Mouse (Mus musculus): ENCODE results near the gene Lemd1. TPM values are rescaled to one million over a fixed set of nuclear protein-coding genes. Genes with fewer than 3 reads are reported as not detected.

The Lemd1 gene
- polyA plus RNA-seq, 1 experiment from 2014 or later = 0.49 TPM

DNA sequence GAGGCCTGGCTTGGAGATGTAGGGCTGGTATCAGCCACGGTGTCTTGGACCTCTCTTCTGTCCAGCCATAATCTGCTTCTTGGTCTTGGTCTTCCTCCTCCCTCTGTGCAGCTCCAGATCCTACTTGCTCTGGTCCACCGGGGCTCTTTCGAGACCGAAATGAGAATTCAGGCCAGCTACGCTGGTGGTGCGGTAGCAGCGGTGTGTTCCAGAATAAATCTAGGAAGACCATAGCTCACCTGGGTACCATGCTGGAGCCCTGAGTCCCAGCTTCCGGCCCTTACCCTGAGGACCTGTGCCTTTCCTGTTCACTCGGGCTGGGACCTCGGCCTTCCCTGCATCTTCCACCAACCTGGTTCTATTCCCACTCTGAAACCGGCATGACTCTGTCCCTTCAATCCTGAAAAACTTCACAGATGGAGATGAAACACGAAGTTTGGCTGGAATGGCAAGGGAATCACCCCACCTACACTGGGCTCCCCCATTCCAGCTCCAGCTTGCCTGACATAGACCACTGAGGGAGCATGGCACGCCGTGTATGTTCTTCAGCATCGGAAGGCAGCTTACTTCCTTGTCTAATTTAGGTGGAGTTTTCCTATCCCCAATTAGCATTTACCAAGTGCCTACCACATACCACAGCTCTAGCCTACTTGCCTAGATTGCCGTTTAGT is 7.3 kb downstream of the Lemd1 start:
- H3K9me3 ChIP-seq = no peaks in the 10 kb centered on the region
- peaks cover 44% of the 10 kb centered on the region for H3K4me1 ChIP-seq
- WGBS = 81% methylated on average over 16 of the region's 16 CpGs
- peaks cover 89% of the 10 kb centered on the region for H3K27me3 ChIP-seq (ENCODE audit: insufficient read depth, poor library complexity, severe bottlenecking)
- H3K4me3 ChIP-seq = no peak overlapping the region
- DNase-seq (ENCODE audit: low spot score) = no peak
- no peak overlapping the region for H3K27ac ChIP-seq
- no peaks in the 10 kb centered on the region for H3K36me3 ChIP-seq

DNA sequence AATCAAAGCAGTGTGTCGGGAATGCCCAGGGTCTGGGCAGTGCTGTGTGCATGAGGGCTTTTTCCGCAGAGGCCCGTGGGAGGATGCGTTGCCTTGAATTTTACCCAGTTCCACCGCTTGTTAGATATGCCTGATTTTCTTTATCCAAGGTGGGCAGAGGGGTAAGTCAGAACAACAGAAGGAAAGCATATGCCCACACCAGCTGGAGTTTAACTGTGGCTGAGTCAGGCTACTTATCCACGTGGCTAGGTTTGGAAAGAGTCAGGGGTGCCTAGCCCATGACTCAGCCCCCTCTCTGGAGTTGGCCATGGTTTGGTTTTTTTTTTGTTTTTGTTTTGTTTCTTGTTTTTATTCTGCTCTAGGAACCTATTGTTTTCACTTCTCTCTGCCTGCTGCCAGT is 8.0 kb downstream of the Lemd1 start:
- 69% methylated on average over 6 of the region's 6 CpGs for WGBS
- DNase-seq (ENCODE audit: low spot score) = no peak
- Histone ChIP-seq H3K36me3 (no peaks in the 10 kb centered on the region), H3K4me3 (no peak overlapping the region), H3K4me1 (peaks cover 44% of the 10 kb centered on the region), H3K9me3 (no peaks in the 10 kb centered on the region), H3K27me3 (ENCODE audit: insufficient read depth, poor library complexity, severe bottlenecking) (peaks cover 87% of the 10 kb centered on the region), H3K27ac (no peak overlapping the region)

DNA sequence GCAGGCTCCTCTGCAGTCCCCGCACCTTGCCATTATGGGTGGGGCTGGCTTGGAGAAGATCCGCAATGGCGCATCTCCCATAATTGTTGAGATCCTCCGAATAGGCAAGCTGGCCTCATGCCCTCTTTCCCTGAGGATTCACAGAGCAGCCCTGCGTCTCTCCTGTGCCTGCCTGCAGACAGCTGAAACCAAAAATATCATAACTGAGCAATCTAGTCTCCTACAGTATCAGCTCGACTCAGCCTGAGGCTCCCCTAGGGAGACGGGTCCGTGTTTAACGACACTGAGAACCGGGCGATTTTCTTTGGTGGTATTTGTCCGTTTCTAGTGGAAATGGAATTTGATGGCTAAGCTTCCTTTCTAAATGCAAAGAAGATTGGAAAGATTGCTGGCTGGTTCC is 8.7 kb downstream of the Lemd1 start:
- Histone ChIP-seq H3K27ac (no peak overlapping the region), H3K36me3 (no peaks in the 10 kb centered on the region), H3K4me3 (peak overlapping the region; percentile 33), H3K27me3 (ENCODE audit: insufficient read depth, poor library complexity, severe bottlenecking) (peaks cover 88% of the 10 kb centered on the region), H3K9me3 (no peaks in the 10 kb centered on the region), H3K4me1 (peaks cover 37% of the 10 kb centered on the region)
- no peak for DNase-seq (ENCODE audit: low spot score)
- WGBS = 8% methylated on average over 12 of the region's 12 CpGs

DNA sequence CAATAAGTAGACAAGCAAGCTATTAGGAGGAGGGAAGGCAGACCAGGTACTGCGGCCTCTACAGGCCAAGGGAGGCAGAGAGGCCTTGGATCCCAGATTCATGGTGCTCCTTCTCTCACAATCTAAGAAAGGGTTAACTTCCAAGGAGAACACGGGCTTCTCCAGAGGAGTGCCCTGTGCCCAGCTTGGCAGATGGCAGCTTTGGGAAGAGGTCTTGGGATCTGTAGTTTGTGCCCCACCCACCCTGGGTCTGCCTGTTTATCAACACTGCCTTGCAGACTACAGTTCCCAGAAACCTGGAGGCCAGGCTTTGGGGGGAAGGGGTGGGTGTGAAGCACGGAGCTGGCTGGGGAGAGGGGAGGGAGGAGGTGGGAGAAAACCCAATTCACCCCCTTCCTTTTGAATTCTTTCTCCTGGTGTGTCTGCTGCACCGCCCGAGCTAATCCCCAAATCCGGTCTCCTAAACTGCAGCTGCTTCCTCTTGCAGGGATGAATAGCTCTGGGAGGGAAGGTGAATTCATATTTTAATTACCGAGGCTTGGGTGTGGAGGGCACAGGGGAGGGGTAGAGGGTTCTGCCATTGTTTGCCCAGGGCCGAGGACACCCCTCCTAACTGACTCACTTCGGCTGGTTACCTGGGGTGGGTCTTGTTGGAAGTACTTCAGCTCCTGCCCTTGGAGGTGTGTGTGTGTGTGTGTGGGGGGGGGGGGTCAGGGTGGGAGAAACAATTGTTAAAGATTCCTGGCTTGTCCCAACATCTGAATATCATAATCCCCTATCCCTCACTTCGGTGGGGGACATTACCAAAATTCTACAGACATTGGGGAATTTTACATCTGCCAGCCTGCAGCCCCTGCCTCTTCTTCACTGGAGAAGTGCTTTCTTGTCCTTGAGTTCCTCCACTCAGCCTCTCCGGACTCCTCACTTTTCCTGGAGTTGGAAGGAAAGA is 9.6 kb downstream of the Lemd1 start:
- WGBS = 18% methylated on average over 11 of the region's 11 CpGs
- Histone ChIP-seq H3K27ac (no peak overlapping the region), H3K36me3 (no peaks in the 10 kb centered on the region), H3K27me3 (ENCODE audit: insufficient read depth, poor library complexity, severe bottlenecking) (peaks cover 81% of the 10 kb centered on the region), H3K4me3 (peak overlapping the region; percentile 33; the same call in 1 of the 2 replicates), H3K4me1 (peaks cover 37% of the 10 kb centered on the region), H3K9me3 (no peaks in the 10 kb centered on the region)
- no peak for DNase-seq (ENCODE audit: low spot score)

DNA sequence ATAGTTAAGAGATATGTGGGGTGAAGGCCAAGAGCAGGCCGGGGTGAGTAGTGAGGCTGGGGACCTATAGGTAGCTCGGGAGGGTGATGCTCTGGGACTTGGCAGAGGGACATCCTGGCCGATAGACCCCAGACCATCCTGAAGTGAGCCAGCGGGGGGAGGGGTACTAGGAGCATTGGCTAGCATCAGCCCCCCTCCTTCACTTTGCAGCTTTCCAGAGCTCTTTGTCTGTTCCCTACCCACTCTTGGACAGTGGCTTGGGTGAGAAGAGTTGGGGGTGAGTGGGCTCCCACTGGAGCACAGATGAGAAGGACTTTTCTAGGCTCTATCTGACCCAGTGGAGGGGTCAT is 10.3 kb downstream of the Lemd1 start:
- H3K27ac ChIP-seq = no peak overlapping the region
- no peak for DNase-seq (ENCODE audit: low spot score)

DNA sequence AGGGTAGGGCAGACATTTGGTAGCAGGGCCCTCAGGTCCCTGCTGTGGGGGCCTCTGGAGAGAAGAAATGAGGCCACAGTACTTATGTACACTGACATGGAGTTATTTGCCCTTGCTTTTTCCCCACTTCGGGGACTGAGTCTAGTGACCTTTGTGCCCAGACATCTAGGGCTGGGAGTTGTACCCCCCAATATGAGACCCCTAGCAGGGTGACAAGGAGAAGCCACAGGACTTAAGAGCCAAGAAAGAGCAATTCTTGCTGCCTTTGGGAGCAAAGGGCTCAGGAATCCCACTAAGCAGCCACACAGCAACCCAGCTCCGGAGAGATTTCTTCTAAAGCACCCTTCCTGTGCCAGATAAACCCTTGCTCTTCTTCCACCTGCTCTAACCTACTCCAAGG is 10.7 kb downstream of the Lemd1 start:
- 62% methylated on average over 2 of the region's 2 CpGs for WGBS
- Histone ChIP-seq H3K9me3 (no peaks in the 10 kb centered on the region), H3K36me3 (no peaks in the 10 kb centered on the region), H3K27ac (no peak overlapping the region), H3K27me3 (ENCODE audit: insufficient read depth, poor library complexity, severe bottlenecking) (peaks cover 71% of the 10 kb centered on the region), H3K4me3 (no peak overlapping the region), H3K4me1 (peaks cover 41% of the 10 kb centered on the region)
- no peak for DNase-seq (ENCODE audit: low spot score)

More for the DNA sequence above, 10.3 kb downstream of the Lemd1 start:
- Histone ChIP-seq H3K4me3 (no peak overlapping the region), H3K4me1 (peaks cover 37% of the 10 kb centered on the region), H3K9me3 (no peaks in the 10 kb centered on the region), H3K36me3 (no peaks in the 10 kb centered on the region), H3K27me3 (ENCODE audit: insufficient read depth, poor library complexity, severe bottlenecking) (peaks cover 76% of the 10 kb centered on the region)
- WGBS = 28% methylated on average over 4 of the region's 4 CpGs

DNA sequence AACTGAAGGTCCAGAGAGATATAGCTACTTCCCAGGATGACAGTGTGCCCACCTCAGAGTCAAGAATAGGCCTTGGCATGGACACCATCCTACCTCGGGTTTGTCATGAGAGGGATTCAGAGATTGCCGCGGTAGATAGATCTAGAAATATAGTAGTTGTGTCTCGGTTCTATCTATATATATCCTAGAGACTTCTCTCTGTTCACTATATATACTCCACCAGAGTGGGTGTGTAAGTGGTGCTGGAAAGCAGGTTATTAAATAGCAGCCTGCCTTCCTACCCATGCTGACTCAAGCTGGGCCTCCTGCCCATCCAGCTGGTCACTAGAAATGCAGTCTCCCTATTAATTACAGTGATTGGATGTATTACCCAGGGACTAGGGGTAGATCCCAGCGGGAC is 11.5 kb downstream of the Lemd1 start:
- Histone ChIP-seq H3K9me3 (no peaks in the 10 kb centered on the region), H3K27me3 (ENCODE audit: insufficient read depth, poor library complexity, severe bottlenecking) (peaks cover 63% of the 10 kb centered on the region), H3K4me3 (no peak overlapping the region), H3K27ac (no peak overlapping the region), H3K36me3 (no peaks in the 10 kb centered on the region), H3K4me1 (peaks cover 45% of the 10 kb centered on the region)
- WGBS = 89% methylated on average over 5 of the region's 5 CpGs
- DNase-seq (ENCODE audit: low spot score) = no peak

DNA sequence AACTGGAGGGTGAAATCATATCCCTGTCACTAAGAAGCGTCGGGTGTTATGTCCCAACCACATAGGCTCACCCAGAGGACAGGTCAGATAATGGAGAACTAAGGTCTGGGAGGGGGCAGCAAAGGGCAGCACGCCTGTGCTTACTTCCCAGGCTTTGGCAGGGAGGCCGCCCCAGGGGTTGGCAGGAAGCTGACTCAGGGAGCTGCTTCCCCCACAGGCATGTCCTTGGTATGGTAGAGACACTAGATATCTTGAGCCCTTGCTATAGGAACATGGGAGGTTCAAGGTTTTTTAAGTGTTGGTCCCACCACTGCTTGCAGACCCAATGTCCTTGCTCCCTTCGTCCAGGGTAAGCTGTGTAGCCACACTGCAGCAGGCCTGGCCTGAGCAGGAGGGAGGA is 14.7 kb downstream of the Lemd1 start:
- Histone ChIP-seq H3K9me3 (no peaks in the 10 kb centered on the region), H3K4me3 (no peak overlapping the region), H3K27ac (0 out of 2 replicates have a peak overlapping the region, but pooled peaks have one; percentile 7), H3K4me1 (peaks cover 42% of the 10 kb centered on the region), H3K36me3 (no peaks in the 10 kb centered on the region), H3K27me3 (ENCODE audit: insufficient read depth, poor library complexity, severe bottlenecking) (peaks cover 48% of the 10 kb centered on the region)
- WGBS = 41% methylated on average over 5 of the region's 5 CpGs
- DNase-seq (ENCODE audit: low spot score) = no peak

DNA sequence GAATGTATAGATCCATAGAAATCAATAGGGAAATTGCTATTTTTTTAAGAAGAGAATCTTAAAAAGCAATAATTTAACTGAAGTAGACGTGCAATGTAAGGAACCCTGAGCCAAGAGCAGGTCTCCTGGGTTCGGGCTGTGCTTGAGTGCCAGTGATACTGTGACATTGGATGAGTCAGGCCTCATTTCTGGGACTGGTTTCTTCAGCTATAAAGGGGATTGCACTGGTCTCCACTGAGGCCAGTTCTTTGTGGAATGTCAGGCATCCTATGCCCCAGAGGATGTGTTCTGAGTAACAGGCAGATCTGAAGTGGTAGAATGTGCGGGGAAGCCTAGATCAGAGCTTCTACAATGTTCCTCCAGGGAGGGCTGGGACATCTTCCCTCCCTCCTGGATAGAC is 15.6 kb downstream of the Lemd1 start:
- H3K36me3 ChIP-seq = no peaks in the 10 kb centered on the region
- peaks cover 49% of the 10 kb centered on the region for H3K4me1 ChIP-seq
- H3K27ac ChIP-seq = peak overlapping the region; percentile 17; the same call in 1 of the 2 replicates
- WGBS = 61% methylated on average over 3 of the region's 3 CpGs
- no peaks in the 10 kb centered on the region for H3K9me3 ChIP-seq
- DNase-seq (ENCODE audit: low spot score) = no peak
- H3K27me3 ChIP-seq (ENCODE audit: insufficient read depth, poor library complexity, severe bottlenecking) = peaks cover 48% of the 10 kb centered on the region
- no peak overlapping the region for H3K4me3 ChIP-seq

DNA sequence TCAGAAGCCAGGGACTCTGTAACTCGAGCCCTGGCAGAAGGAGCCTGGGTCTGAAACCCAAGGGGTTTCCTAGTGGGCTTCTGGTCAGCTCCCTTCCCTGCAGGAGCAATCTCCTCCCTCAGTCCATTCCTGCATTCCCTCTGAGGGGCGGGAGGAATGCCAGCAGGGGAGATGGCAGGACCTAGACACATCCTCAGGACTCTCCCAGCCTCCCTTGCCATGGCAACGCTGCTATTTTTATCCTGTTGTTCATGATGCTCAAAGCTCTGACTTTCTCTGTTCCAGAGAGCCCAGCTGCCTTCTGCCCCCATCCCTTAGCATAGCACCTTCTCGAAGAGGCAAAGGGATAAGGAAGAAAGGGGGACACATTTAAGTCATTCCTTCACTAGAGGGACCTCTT is 16.9 kb downstream of the Lemd1 start:
- Histone ChIP-seq H3K36me3 (no peaks in the 10 kb centered on the region), H3K27ac (no peak overlapping the region), H3K4me3 (no peak overlapping the region), H3K4me1 (peaks cover 61% of the 10 kb centered on the region), H3K9me3 (no peaks in the 10 kb centered on the region), H3K27me3 (ENCODE audit: insufficient read depth, poor library complexity, severe bottlenecking) (peaks cover 40% of the 10 kb centered on the region)
- 7% methylated on average over 4 of the region's 4 CpGs for WGBS
- peak; percentile 87 for DNase-seq (ENCODE audit: low spot score)

DNA sequence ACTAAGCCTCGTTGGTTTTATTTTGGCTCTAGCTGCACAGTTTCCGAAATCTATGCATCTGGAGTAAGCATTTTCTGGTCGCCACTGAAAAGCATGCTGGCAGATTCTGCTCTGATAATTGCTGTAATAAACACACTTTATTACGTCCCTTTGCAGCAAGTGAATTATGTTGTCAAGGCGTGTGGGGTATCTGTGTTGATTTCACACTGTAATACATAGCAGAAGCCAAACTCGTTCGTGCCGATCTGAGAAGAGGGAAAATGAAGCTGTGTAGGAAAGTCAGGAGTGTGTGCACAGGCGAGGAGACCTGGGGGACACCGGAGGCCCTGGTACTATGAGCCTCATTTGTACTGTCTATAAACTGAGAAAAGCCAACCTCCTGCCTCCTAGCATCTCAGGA is 18.2 kb downstream of the Lemd1 start:
- Histone ChIP-seq H3K4me3 (no peak overlapping the region), H3K9me3 (no peaks in the 10 kb centered on the region), H3K27me3 (ENCODE audit: insufficient read depth, poor library complexity, severe bottlenecking) (peaks cover 32% of the 10 kb centered on the region), H3K36me3 (no peaks in the 10 kb centered on the region), H3K27ac (no peak overlapping the region), H3K4me1 (peaks cover 64% of the 10 kb centered on the region)
- 77% methylated on average over 10 of the region's 10 CpGs for WGBS
- no peak for DNase-seq (ENCODE audit: low spot score)

DNA sequence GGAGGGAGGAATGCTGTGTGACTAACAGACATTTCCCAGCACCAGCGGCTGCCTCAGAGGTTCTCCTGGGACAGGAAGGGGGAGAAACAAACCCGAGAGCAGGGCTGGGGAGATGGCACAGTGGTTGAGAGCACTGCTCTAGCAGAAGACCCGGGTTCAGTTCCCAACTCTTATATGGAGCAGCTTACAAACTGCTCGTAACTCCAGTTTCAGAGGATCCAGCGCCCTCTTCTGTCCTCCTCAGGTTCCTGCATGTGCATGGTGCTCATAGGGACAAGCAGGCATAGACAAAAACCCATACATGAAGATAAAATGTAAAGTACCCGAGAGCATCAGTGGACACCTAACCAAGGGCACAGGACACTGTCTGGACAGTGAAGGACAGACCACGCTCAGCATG is 19.7 kb downstream of the Lemd1 start:
- H3K27ac ChIP-seq = no peak overlapping the region
- DNase-seq (ENCODE audit: low spot score) = no peak
- H3K4me3 ChIP-seq = no peak overlapping the region
- no peaks in the 10 kb centered on the region for H3K9me3 ChIP-seq
- H3K27me3 ChIP-seq (ENCODE audit: insufficient read depth, poor library complexity, severe bottlenecking) = peaks cover 34% of the 10 kb centered on the region
- H3K4me1 ChIP-seq = peaks cover 55% of the 10 kb centered on the region
- 12% methylated on average over 7 of the region's 7 CpGs for WGBS
- no peaks in the 10 kb centered on the region for H3K36me3 ChIP-seq

DNA sequence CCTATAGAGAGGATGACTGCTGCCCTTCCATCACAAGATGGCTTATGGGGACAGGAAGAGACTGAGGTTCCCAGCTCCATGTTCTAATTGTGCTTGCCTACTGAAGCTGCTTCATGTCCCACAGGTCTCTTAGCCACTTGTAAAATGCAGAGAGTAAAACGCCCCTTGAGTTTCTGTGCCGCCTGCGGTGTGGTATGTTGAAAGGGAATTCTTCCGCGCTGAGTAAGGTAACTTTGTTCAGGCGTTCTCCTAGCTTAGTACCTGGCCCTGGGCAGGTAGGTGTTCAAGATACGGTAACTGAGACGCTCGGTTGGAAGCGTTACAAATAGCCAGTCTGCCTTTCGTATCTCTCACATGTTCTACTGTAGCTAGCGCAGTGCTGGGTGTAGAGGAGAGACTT is 20.4 kb downstream of the Lemd1 start:
- Histone ChIP-seq H3K36me3 (no peaks in the 10 kb centered on the region), H3K4me3 (peak overlapping the region; percentile 49), H3K27me3 (ENCODE audit: insufficient read depth, poor library complexity, severe bottlenecking) (peaks cover 40% of the 10 kb centered on the region), H3K27ac (0 out of 2 replicates have a peak overlapping the region, but pooled peaks have one; percentile 25), H3K9me3 (no peaks in the 10 kb centered on the region), H3K4me1 (peaks cover 48% of the 10 kb centered on the region)
- no peak for DNase-seq (ENCODE audit: low spot score)
- 30% methylated on average over 12 of the region's 12 CpGs for WGBS
